Mouse (Mus musculus) limb, embryonic 11.5 days (tissue): Measurements from ENCODE around the gene Mif4gd. TPM values are rescaled to one million over a fixed set of nuclear protein-coding genes. Genes with fewer than 3 reads are reported as not detected.
A peak's percentile ranks its signal among the peaks of the same experiment; 100 is the strongest.

Experiments used
- ATAC-seq: fragments of 200-750 bp; cut with Nextera tagmentation; 2 replicates; pipeline ENCODE4 v1.8.0; 2017; ENCODE audit warnings: low read depth; ENCODE audit not compliant: insufficient number of reproducible peaks, low FRiP score, low TSS enrichment
- DNase-seq: peaks from one replicate; pipeline ENCODE4 v3.0.0-alpha.2; 2015; ENCODE audit warnings: low spot score
- H3K27ac ChIP-seq: fragments of 300-500 bp; sonication (generic); replicated peaks from 2 replicates; pipeline ENCODE4 v1.5.1; 2014; ENCODE audit warnings: low read depth, mild to moderate bottlenecking, low read length
- H3K27me3 ChIP-seq: fragments of 300-500 bp; sonication (generic); 2 replicates; pipeline ENCODE4 v1.6.1; 2014; ENCODE audit warnings: mild to moderate bottlenecking, low read length, mixed read lengths; ENCODE audit not compliant: control insufficient read depth, insufficient read depth
- H3K36me3 ChIP-seq: fragments of 300-500 bp; sonication (generic); 2 replicates; pipeline ENCODE4 v1.6.1; 2014; ENCODE audit warnings: mild to moderate bottlenecking, low read length, moderate library complexity, mixed read lengths; ENCODE audit not compliant: control insufficient read depth, insufficient read depth
- H3K4me1 ChIP-seq: fragments of 300-500 bp; sonication (generic); 2 replicates; pipeline ENCODE4 v1.6.1; 2014; ENCODE audit warnings: low read length, mixed read lengths; ENCODE audit not compliant: control insufficient read depth, insufficient read depth
- H3K4me2 ChIP-seq: fragments of 300-500 bp; sonication (generic); 2 replicates; pipeline ENCODE4 v1.6.1; 2014; ENCODE audit warnings: low read depth, mild to moderate bottlenecking, moderate library complexity; ENCODE audit not compliant: severe bottlenecking
- H3K4me3 ChIP-seq: fragments of 300-500 bp; sonication (generic); 2 replicates; pipeline ENCODE4 v1.5.1; 2014; ENCODE audit warnings: low read depth, low read length
- H3K9ac ChIP-seq: fragments of 300-500 bp; sonication (generic); 2 replicates; pipeline ENCODE4 v1.6.1; 2014; ENCODE audit warnings: mild to moderate bottlenecking, low read length
- H3K9me3 ChIP-seq: fragments of 300-500 bp; sonication (generic); 2 replicates; pipeline ENCODE4 v1.6.1; 2016; ENCODE audit warnings: low read length; ENCODE audit not compliant: control insufficient read depth
- WGBS: fragments of 180-500 bp; shearing (Covaris S2); extraction: QIAGEN DNeasy Blood & Tissue Kit; methylation state at CpG from one replicate; pipeline ENCODE4 v1.1.7; 2014; 5-methylcytosine and 5-hydroxymethylcytosine counted together
- polyA plus RNA-seq: library from polyadenylated mRNA; unstranded; fragments of >200 nt; fragmentation: Nextera tagmentation; extraction: Ambion mirVana; gene quantifications from 2 replicates; pipeline ENCODE4 v1.2.1, GENCODE M21; 2014

Gene Mif4gd
- polyA plus RNA-seq, 1 experiment from 2014 or later: 18.0 TPM

GRCm38 (mm10) chr11:115613138-115613945 lies 573 bp upstream of the Mif4gd start:
- under 1% methylated on average over 16 of the region's 16 CpGs for WGBS

GRCm38 (mm10) chr11:115612059-115612409 lies 735 bp downstream of the Mif4gd start:
- H3K9ac ChIP-seq: peak overlapping the region; percentile 64
- 0 out of 2 replicates have a peak, but pooled peaks have one; percentile 19 for ATAC-seq
- no peak for DNase-seq
- H3K4me3 ChIP-seq: peak overlapping the region; percentile 58
- no peaks in the 10 kb centered on the region for H3K27me3 ChIP-seq
- H3K27ac ChIP-seq: peak overlapping the region; percentile 68; the same call in 1 of the 2 replicates
- H3K4me1 ChIP-seq: peaks cover 7% of the 10 kb centered on the region; the same call in 1 of the 2 replicates
- H3K36me3 ChIP-seq: peaks cover 23% of the 10 kb centered on the region
- no peaks in the 10 kb centered on the region for H3K9me3 ChIP-seq
- H3K4me2 ChIP-seq: peak overlapping the region; percentile 83
- 2% methylated on average over 13 of the region's 13 CpGs for WGBS

More at GRCm38 (mm10) chr11:115613138-115613945, 573 bp upstream of the Mif4gd start:
- H3K36me3 ChIP-seq: peaks cover 13% of the 10 kb centered on the region
- ATAC-seq: no peak
- H3K4me1 ChIP-seq: peaks cover 7% of the 10 kb centered on the region; the same call in 1 of the 2 replicates
- H3K4me3 ChIP-seq: peak overlapping the region; percentile 58
- peak overlapping the region; percentile 83 for H3K4me2 ChIP-seq
- peak; percentile 30 for DNase-seq
- H3K27me3 ChIP-seq: no peaks in the 10 kb centered on the region
- H3K27ac ChIP-seq: peak overlapping the region; percentile 26; the same call in 1 of the 2 replicates
- no peaks in the 10 kb centered on the region for H3K9me3 ChIP-seq
- H3K9ac ChIP-seq: peak overlapping the region; percentile 64

- no peak for ATAC-seq
- Histone ChIP-seq H3K36me3 (peaks cover 29% of the 10 kb centered on the region), H3K9me3 (no peaks in the 10 kb centered on the region), H3K4me3 (no peak overlapping the region; the same call in 1 of the 2 replicates), H3K27me3 (no peaks in the 10 kb centered on the region), H3K4me2 (no peak overlapping the region), H3K27ac (no peak overlapping the region), H3K4me1 (peaks cover 7% of the 10 kb centered on the region; the same call in 1 of the 2 replicates), H3K9ac (no peak overlapping the region)
- WGBS: 61% methylated on average over 6 of the region's 6 CpGs
- no peak for DNase-seq
Observed at GRCm38 (mm10) chr11:115611173-115611572, 1.6 kb downstream of the Mif4gd start.

- DNase-seq (no peak), ATAC-seq (no peak)
- H3K27ac ChIP-seq: no peak overlapping the region
- no peak overlapping the region for H3K4me2 ChIP-seq
- peaks cover 29% of the 10 kb centered on the region for H3K36me3 ChIP-seq
- peaks cover 13% of the 10 kb centered on the region for H3K4me1 ChIP-seq
- no peaks in the 10 kb centered on the region for H3K27me3 ChIP-seq
- no peak overlapping the region for H3K4me3 ChIP-seq
- H3K9ac ChIP-seq: no peak overlapping the region
- WGBS: 76% methylated on average over 3 of the region's 3 CpGs
- no peaks in the 10 kb centered on the region for H3K9me3 ChIP-seq
Observed at GRCm38 (mm10) chr11:115609576-115609975, 3.2 kb downstream of the Mif4gd start.

- no peaks in the 10 kb centered on the region for H3K27me3 ChIP-seq
- WGBS: 89% methylated on average over 23 of the region's 23 CpGs
- H3K4me1 ChIP-seq: peaks cover 14% of the 10 kb centered on the region
- H3K4me3 ChIP-seq: no peak overlapping the region
- H3K36me3 ChIP-seq: peaks cover 29% of the 10 kb centered on the region
- no peaks in the 10 kb centered on the region for H3K9me3 ChIP-seq
- ATAC-seq (no peak), DNase-seq (no peak)
- H3K27ac ChIP-seq: no peak overlapping the region
- H3K4me2 ChIP-seq: no peak overlapping the region
- H3K9ac ChIP-seq: no peak overlapping the region
Observed at GRCm38 (mm10) chr11:115608421-115609399, 4.1 kb downstream of the Mif4gd start.

GRCm38 (mm10) chr11:115606733-115607132 lies 6.0 kb downstream of the Mif4gd start:
- WGBS: 96% methylated on average over 18 of the region's 18 CpGs
- Histone ChIP-seq H3K4me3 (no peak overlapping the region), H3K36me3 (peaks cover 29% of the 10 kb centered on the region)

GRCm38 (mm10) chr11:115604304-115604696 lies 8.5 kb downstream of the Mif4gd start:
- DNase-seq: no peak
- peak; percentile 10; the same call in 1 of the 2 replicates for ATAC-seq
- WGBS: under 1% methylated on average over 26 of the region's 26 CpGs

More at GRCm38 (mm10) chr11:115606733-115607132, 6.0 kb downstream of the Mif4gd start:
- H3K27me3 ChIP-seq: no peaks in the 10 kb centered on the region
- DNase-seq: no peak
- H3K4me2 ChIP-seq: no peak overlapping the region
- peaks cover 18% of the 10 kb centered on the region; the same call in 1 of the 2 replicates for H3K4me1 ChIP-seq
- H3K9me3 ChIP-seq: no peaks in the 10 kb centered on the region
- no peak overlapping the region for H3K27ac ChIP-seq
- ATAC-seq: no peak
- H3K9ac ChIP-seq: no peak overlapping the region

More at GRCm38 (mm10) chr11:115604304-115604696, 8.5 kb downstream of the Mif4gd start:
- H3K36me3 ChIP-seq: peaks cover 25% of the 10 kb centered on the region
- peak overlapping the region; percentile 92 for H3K4me2 ChIP-seq
- H3K9ac ChIP-seq: peak overlapping the region; percentile 96
- peak overlapping the region; percentile 63; the same call in 1 of the 2 replicates for H3K27ac ChIP-seq
- H3K4me3 ChIP-seq: peak overlapping the region; percentile 100
- H3K27me3 ChIP-seq: no peaks in the 10 kb centered on the region
- no peaks in the 10 kb centered on the region for H3K9me3 ChIP-seq
- peaks cover 15% of the 10 kb centered on the region; the same call in 1 of the 2 replicates for H3K4me1 ChIP-seq
